Mouse (Mus musculus) T-helper 17 cell (primary cell): ENCODE data around the gene Ror2.

Experiments
- in situ Hi-C, 2 experiments: fragments of 300-600 bp; cut with MboI, MseI; formaldehyde crosslinking; loops; 1 replicate in 1 of 2; 2 replicates in 1 of 2; pipeline ENCODE4 v1.15.1; 2025; ENCODE audit warnings: high pct_unique_total_duplicates in 2 of 2

Gene Ror2

GRCm38 (mm10) chr13:53275778-53276177, 10.1 kb downstream of the Ror2 start:
- in situ Hi-C loops, result no loop called here

- in situ Hi-C loops, result no loop called here
Observed at GRCm38 (mm10) chr13:53274771-53275170, 11.2 kb downstream of the Ror2 start.

DNA sequence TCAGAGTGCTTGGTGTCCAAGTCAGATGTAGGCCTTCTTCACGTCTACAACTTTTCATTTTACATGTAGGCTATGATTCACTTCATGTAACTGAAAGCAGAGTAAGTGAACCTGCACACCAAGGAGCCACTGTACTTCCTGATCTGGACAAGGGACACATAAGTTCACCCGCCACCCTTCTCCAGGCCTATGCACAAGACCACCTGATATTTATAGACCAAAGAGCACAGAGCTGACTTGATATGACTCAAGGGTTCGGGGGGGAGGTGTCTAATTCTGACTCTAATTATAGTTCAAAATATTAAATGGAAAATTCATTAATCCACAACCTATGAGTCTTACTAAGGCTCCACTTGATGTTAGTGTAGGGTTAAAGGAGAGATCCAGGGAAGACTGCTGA, 14.3 kb downstream of the Ror2 start:
- in situ Hi-C loops, result no loop called here

DNA sequence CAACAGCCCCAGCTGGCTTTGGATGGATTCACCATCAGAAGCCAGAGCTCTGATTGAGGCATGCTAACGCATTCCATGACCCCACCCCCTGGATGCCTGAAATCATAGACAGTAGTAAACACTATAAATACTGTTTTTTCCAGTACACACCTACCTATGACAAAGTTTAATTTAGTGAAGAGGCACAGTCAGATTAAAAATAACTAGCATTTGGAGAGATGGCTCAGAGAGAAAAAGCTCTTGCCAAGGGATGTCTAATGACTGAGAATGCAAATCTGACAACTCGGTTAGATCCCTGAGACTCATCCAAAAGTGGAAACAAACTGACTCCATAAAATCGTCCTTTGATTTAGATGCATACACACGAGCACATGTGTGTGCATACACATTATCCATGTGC, 15.4 kb downstream of the Ror2 start:
- in situ Hi-C loops, result no loop called here

DNA sequence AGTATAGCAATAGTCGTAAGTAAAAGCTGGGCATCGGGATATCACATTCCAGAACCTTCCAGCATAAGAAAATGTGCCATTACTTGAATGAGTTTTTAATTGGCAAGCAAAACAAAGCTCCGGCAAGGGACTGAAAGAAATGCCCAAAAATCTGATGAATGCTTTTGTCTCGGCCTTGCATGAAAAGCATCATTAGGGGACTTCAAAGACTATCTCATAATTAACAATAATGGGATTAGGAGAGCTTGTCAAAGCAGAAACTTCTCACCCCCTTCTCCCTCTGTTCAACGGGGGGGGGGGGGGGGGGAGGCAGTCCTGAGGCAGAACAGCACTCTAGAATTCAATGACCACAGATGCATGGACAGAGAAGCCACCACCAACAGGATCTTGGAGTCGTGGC, 17.4 kb downstream of the Ror2 start:
- in situ Hi-C loops, result loop anchor here in 1 of 2 experiments (10.0 kb wide), 1 partner anchor 1026 kb away; no protein-coding TSS in a partner anchor

DNA sequence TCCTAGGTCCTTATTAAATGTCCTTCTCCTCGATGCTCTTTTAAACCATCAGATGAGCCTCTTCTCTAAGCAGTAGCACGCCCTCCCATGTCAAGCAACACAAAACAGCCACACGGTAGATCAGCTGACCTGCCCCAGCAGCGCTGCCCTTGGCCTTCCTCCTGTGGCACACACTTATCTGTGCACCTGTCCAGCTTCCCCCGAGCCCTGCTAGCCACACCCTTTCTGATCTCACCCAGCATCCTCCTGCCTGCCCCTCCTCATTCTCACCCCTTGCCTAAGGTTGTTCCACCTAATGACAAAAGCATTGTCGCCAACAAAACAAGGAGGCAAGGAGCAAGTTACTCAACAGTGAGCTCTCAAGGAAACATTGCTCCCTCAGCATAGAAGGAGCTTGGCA, 18.1 kb downstream of the Ror2 start:
- in situ Hi-C loops, result loop anchor here in 1 of 2 experiments (10.0 kb wide), 1 partner anchor 1027 kb away; no protein-coding TSS in a partner anchor

GRCm38 (mm10) chr13:53267155-53267554, 18.8 kb downstream of the Ror2 start:
- in situ Hi-C loops, result loop anchor here in 1 of 2 experiments (10.0 kb wide), 1 partner anchor 1028 kb away; no protein-coding TSS in a partner anchor

GRCm38 (mm10) chr13:53266543-53266951, 19.4 kb downstream of the Ror2 start:
- in situ Hi-C loops, result loop anchor here in 1 of 2 experiments (10.0 kb wide), 1 partner anchor 1028 kb away; no protein-coding TSS in a partner anchor

GRCm38 (mm10) chr13:53264896-53265295, 21.0 kb downstream of the Ror2 start:
- in situ Hi-C loops, result loop anchor here in 1 of 2 experiments (10.0 kb wide), 1 partner anchor 1030 kb away; no protein-coding TSS in a partner anchor

GRCm38 (mm10) chr13:53262509-53263250, 23.2 kb downstream of the Ror2 start:
- in situ Hi-C loops, result loop anchor here in 1 of 2 experiments (10.0 kb wide), 1 partner anchor 1032 kb away; no protein-coding TSS in a partner anchor

DNA sequence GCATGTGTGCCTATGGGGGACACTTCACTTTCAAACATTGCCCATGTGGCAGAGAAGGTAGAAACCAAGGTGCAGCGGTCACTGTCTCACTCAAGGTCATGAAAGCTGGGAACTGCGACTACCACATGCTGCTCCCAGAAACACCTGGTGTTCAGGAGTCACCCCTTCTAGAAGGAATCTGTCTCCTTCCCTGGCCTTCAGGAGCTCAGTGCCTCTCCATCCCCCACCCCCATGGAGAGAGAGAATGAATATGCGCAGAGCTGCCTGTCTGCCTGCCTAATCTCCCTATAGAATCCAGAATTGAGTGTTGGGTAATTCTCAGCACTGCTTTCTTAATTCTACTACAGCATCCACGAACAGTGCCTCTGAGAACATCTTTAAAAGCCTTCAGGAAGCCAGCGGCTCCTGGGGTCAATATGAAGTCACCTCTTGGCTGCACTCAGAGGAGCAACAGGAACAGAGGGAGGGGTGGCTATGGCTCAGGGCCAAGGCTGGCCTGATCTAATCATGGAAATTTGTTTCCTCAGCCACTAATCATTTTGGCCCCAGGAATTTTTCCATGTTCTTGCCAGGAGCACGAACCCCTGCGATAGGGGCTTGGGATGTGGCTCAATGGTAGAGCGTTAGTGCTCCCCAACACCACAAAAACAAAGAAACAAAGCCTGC, 24.7 kb downstream of the Ror2 start:
- in situ Hi-C loops, result loop anchor here in 1 of 2 experiments (10.0 kb wide), 1 partner anchor 1034 kb away; no protein-coding TSS in a partner anchor

GRCm38 (mm10) chr13:53258943-53259342, 27.0 kb downstream of the Ror2 start:
- in situ Hi-C loops, result no loop called here

DNA sequence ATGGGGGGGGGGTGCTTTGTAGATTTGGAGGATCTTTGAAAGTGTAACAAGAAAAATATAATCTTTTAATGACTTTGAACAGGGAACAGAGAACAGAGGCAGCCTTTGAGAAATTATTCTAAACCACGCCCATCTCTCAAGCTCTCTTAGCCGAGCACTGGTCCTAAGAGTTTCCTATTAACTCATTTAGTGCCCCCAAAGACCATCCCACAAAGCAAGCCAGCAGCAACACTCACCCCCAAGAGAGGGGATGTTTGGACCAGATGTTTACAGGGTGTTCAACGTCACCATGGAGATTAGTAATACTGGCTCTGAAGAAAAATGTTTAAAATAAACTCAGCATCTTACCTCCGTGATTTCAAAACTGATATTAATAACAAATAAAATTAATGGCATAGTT, 27.4 kb downstream of the Ror2 start:
- in situ Hi-C loops, result no loop called here

DNA sequence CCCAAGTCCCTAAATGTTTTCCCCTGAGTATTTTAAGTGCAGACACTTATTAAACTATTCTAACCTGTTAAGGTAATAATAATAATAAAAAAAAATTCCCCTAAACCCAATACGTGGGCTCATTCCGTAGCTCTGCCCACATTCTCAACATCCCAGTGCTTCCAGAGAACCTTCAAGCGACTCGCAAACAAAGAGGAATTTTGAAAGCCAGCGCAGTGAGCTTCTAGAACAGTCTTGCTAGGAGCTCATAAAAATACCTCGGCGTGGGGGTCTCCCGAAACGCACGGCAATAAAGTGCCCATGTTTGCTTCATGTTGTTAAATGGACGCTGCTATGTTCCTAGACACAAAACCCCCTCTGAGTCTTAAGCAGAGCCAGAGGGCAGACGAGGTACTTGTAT, 32.7 kb downstream of the Ror2 start:
- in situ Hi-C loops, result no loop called here

GRCm38 (mm10) chr13:53248586-53249401, 37.1 kb downstream of the Ror2 start:
- in situ Hi-C loops, result no loop called here

DNA sequence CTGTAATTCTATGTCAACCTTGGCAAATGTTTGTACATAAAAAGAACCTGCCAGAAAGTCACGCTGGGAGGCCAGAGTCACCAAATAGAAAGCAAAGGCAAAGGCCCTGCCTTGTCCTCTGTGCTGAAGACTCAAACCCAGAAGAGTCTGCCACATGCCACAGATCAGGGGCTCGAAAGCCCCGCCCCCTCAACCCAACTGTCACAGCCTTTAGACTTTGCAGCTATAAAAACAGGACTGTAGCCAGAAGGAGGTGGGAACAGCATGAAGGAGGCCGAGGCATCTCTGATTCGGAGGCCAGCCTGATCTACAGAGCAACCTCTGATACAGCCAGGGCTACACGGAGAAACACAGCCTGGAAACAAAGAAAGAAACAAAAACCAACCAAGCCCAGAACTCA, 37.8 kb downstream of the Ror2 start:
- in situ Hi-C loops, result no loop called here

GRCm38 (mm10) chr13:53247175-53247574, 38.7 kb downstream of the Ror2 start:
- in situ Hi-C loops, result no loop called here

- in situ Hi-C loops, result no loop called here
Observed at GRCm38 (mm10) chr13:53244151-53244550, 41.8 kb downstream of the Ror2 start.

- in situ Hi-C loops, result no loop called here
Observed at GRCm38 (mm10) chr13:53237455-53237854, 48.5 kb downstream of the Ror2 start.

DNA sequence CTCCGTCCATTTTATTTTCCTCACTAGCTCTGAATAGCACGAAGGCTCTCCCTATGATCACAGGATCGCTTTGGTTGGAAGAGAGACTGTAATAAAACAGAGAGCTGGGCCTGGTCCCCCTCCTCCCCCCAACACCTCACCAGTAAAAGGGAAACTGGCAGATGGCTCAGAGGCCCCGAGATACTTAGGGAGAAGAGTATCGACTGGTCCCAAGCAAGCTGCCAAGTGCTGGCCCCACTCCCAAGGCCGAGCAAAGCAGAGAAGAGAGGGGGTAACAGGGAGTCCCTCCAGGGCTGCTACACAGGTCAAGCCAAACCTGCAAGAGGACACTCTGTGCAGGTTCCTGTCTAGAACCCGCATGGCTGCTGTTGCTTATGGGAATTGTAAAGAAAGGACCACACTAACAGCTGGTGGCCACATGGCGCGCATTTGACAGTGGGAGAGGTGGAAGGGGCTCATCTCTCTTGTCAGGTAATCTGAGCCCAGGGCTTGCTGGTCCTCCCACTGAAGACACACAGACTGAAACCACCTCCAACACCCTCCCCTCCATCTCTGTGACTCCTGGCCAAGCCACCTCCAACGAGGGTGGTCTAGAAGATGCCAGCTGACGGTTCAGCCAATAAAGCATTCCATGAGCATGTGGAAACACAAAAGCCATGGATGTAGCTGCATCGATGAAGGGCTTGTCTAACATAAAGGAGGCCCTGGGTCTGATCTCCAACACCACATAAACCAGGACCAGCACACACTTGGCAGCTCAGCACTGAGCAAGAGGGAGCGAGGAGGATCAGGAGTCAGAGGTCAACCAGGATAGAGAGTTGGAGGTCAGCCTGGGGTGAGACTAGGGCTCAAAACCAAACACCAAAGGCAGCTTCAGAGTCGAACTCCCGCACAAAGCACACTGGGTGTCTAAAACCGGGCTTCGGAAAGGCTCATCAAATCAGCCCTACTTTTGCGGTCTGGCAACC, 49.2 kb downstream of the Ror2 start:
- in situ Hi-C loops, result no loop called here

DNA sequence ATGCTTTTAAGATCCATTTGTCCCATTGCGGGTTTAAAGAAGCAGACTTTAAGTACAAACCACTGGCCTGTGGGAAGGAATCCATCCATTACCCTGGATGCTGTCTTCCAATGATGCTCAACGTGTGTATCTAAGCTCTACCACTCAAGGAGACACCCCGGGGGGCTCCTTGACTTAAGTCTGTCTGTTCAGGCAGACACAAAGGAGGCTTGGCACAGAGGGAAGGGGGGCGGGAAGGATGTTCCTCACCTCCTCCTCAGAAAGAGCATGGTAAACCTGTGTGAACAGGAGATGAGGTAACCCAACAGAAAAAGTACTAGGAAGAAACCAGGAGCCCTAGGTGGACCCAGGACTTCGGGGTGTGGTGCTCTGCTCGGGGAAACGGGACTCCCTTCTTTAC, 50.0 kb downstream of the Ror2 start:
- in situ Hi-C loops, result no loop called here
